Mouse (Mus musculus) limb, embryonic 10.5 days (tissue): Measurements from ENCODE around the gene Fam83f. TPM values are rescaled to one million over a fixed set of nuclear protein-coding genes. Genes with fewer than 3 reads are reported as not detected.

ENCODE experiments used
- DNase-seq: peaks from one replicate; pipeline ENCODE4 v3.0.0-alpha.2; 2017; ENCODE audit warnings: low spot score
- H3K27ac ChIP-seq: fragments of 300-500 bp; sonication (generic); 2 replicates; pipeline ENCODE4 v1.5.1; 2016; ENCODE audit warnings: mild to moderate bottlenecking
- H3K27me3 ChIP-seq: fragments of 300-500 bp; sonication (generic); 2 replicates; pipeline ENCODE4 v1.6.1; 2016; ENCODE audit warnings: low read depth, mild to moderate bottlenecking; ENCODE audit not compliant: poor library complexity, severe bottlenecking
- H3K36me3 ChIP-seq: fragments of 300-500 bp; sonication (generic); 2 replicates; pipeline ENCODE4 v1.6.1; 2016; ENCODE audit warnings: mild to moderate bottlenecking, moderate library complexity
- H3K4me1 ChIP-seq: fragments of 300-500 bp; sonication (generic); 2 replicates; pipeline ENCODE4 v1.6.1; 2016
- H3K4me3 ChIP-seq: fragments of 300-500 bp; sonication (generic); 2 replicates; pipeline ENCODE4 v1.5.1; 2016; ENCODE audit warnings: mild to moderate bottlenecking, moderate library complexity
- H3K9me3 ChIP-seq: fragments of 300-500 bp; sonication (generic); replicated peaks from 2 replicates; pipeline ENCODE4 v1.6.1; 2016; ENCODE audit warnings: mild to moderate bottlenecking
- WGBS: fragments of 180-500 bp; shearing (Covaris S2); methylation state at CpG from one replicate; pipeline ENCODE4 v1.1.7; 2016; 5-methylcytosine and 5-hydroxymethylcytosine counted together
- microRNA-seq: library from miRNA; unstranded; fragments of <30 nt; microRNA quantifications from one replicate; pipeline ENCODE4, GENCODE M21; 2017
- polyA plus RNA-seq: library from polyadenylated mRNA; unstranded; fragments of >200 nt; fragmentation: Nextera tagmentation; extraction: Ambion mirVana; gene quantifications from 2 replicates; pipeline ENCODE4 v1.2.1, GENCODE M21; 2016

The Fam83f gene
- polyA plus RNA-seq, 1 experiment from 2014 or later = 1.2 TPM

GRCm38 (mm10) chr15:80741836-80742235 is 70.2 kb downstream of the Fam83f start:
- Histone ChIP-seq H3K4me1 (no peaks in the 10 kb centered on the region), H3K36me3 (no peaks in the 10 kb centered on the region), H3K9me3 (no peaks in the 10 kb centered on the region), H3K27ac (no peak overlapping the region), H3K27me3 (no peaks in the 10 kb centered on the region), H3K4me3 (no peak overlapping the region)
- WGBS = 90% methylated on average over 1 of the region's 1 CpGs
- DNase-seq = no peak

- H3K4me3 ChIP-seq = no peak overlapping the region
- no peak overlapping the region for H3K27ac ChIP-seq
- no peaks in the 10 kb centered on the region for H3K9me3 ChIP-seq
- H3K4me1 ChIP-seq = no peaks in the 10 kb centered on the region
- no peaks in the 10 kb centered on the region for H3K36me3 ChIP-seq
- no peak for DNase-seq
- 87% methylated on average over 3 of the region's 3 CpGs for WGBS
- no peaks in the 10 kb centered on the region for H3K27me3 ChIP-seq
Measured at GRCm38 (mm10) chr15:80742991-80743474, 71.4 kb downstream of the Fam83f start.

GRCm38 (mm10) chr15:80743606-80744005 is 72.0 kb downstream of the Fam83f start:
- DNase-seq = no peak
- Histone ChIP-seq H3K27ac (no peak overlapping the region), H3K27me3 (no peaks in the 10 kb centered on the region), H3K9me3 (no peaks in the 10 kb centered on the region), H3K4me3 (no peak overlapping the region), H3K36me3 (no peaks in the 10 kb centered on the region), H3K4me1 (no peaks in the 10 kb centered on the region)
- 90% methylated on average over 7 of the region's 7 CpGs for WGBS

GRCm38 (mm10) chr15:80744667-80745422 is 73.2 kb downstream of the Fam83f start:
- Histone ChIP-seq H3K36me3 (no peaks in the 10 kb centered on the region), H3K27ac (no peak overlapping the region), H3K9me3 (no peaks in the 10 kb centered on the region), H3K4me3 (no peak overlapping the region), H3K4me1 (no peaks in the 10 kb centered on the region), H3K27me3 (no peaks in the 10 kb centered on the region)
- 89% methylated on average over 3 of the region's 3 CpGs for WGBS
- DNase-seq = no peak

- WGBS = 76% methylated on average over 5 of the region's 5 CpGs
- DNase-seq = no peak
- no peaks in the 10 kb centered on the region for H3K27me3 ChIP-seq
- H3K36me3 ChIP-seq = no peaks in the 10 kb centered on the region
- H3K4me1 ChIP-seq = no peaks in the 10 kb centered on the region
- H3K27ac ChIP-seq = no peak overlapping the region
- no peaks in the 10 kb centered on the region for H3K9me3 ChIP-seq
- H3K4me3 ChIP-seq = no peak overlapping the region
Measured at GRCm38 (mm10) chr15:80748979-80749378, 77.3 kb downstream of the Fam83f start.

Small RNA genes within 50 kb of the gene (microRNA-seq; reads per million reads assigned to microRNA genes)
- gene Mir6957 = not detected

Other genes with a start within 250 kb of the Fam83f start
- gene Enthd1, start 106.7 kb upstream of the Fam83f start, polyA plus RNA-seq = not detected in 2 replicates
- 0.45 and 1.3 TPM in 2 replicates for gene Grap2, start 99.3 kb upstream of the Fam83f start, polyA plus RNA-seq
- 31.0 and 40.1 TPM in 2 replicates for gene Tnrc6b, start 39.5 kb downstream of the Fam83f start, polyA plus RNA-seq